ENCODE assay signal across 7 mouse cellular contexts in genomic region chr5:139792159-139792775, GRCm38 (mm10). TPM values are rescaled to one million over a fixed set of nuclear protein-coding genes. Genes with fewer than 3 reads are reported as not detected.
DNase-seq lines count a peak whose midpoint lies in the region; ATAC-seq lines count a peak whose summit lies in the region.

No protein-coding gene starts in this region.

- 15% methylated on average over 11 of the region's 11 CpGs for WGBS in forebrain, embryonic 16.5 days
- WGBS in liver, embryonic 11.5 days = 9% methylated on average over 11 of the region's 11 CpGs

- H3K36me3 ChIP-seq in forebrain, embryonic 16.5 days (ENCODE audit: control insufficient read depth, insufficient read depth) = no peaks in the 10 kb centered on the region
- H3K36me3 ChIP-seq in liver, embryonic 11.5 days (ENCODE audit: control insufficient read depth, insufficient read depth, low read length) = peaks cover 3% of the 10 kb centered on the region; the same call in 1 of the 2 replicates

- H3K4me3 ChIP-seq in forebrain, embryonic 16.5 days (replicated peaks; ENCODE audit: low read length) = peak overlapping the region; percentile 87
- H3K4me3 ChIP-seq in liver, embryonic 11.5 days (ENCODE audit: low read depth, low read length) = peak overlapping the region; percentile 99

- H3K4me1 ChIP-seq in forebrain, embryonic 16.5 days (replicated peaks; ENCODE audit: control insufficient read depth, insufficient read depth, low read length) = peaks cover 35% of the 10 kb centered on the region
- peaks cover 57% of the 10 kb centered on the region for H3K4me1 ChIP-seq in liver, embryonic 11.5 days (replicated peaks; ENCODE audit: control insufficient read depth, insufficient read depth, low read length)

- peak overlapping the region; percentile 82 for H3K9ac ChIP-seq in forebrain, embryonic 16.5 days (replicated peaks; ENCODE audit: low read depth, low read length)
- peak overlapping the region; percentile 96 for H3K9ac ChIP-seq in liver, embryonic 11.5 days (ENCODE audit: low read depth, low read length)

- H3K27me3 ChIP-seq in forebrain, embryonic 16.5 days (replicated peaks; ENCODE audit: control insufficient read depth, insufficient read depth, low read length) = no peaks in the 10 kb centered on the region
- H3K27me3 ChIP-seq in liver, embryonic 11.5 days (replicated peaks; ENCODE audit: control insufficient read depth, insufficient read depth, low read length) = no peaks in the 10 kb centered on the region

- no peak for ATAC-seq in forebrain, embryonic 16.5 days
- no peak; the same call in 1 of the 2 replicates for ATAC-seq in liver, embryonic 11.5 days (replicated peaks; ENCODE audit: low FRiP score)

- DNase-seq in 3T3-L1 (ENCODE audit: low read depth, low spot score) = peak; percentile 46
- DNase-seq in CD4-positive helper T cell, adult 2 months (ENCODE audit: low read depth, low spot score) = peak; percentile 30
- no peak for DNase-seq in liver, embryonic 11.5 days (ENCODE audit: low spot score)
- no peak for DNase-seq in urinary bladder, adult 2 months (ENCODE audit: low spot score)
- DNase-seq in cerebellum, adult 11 months = no peak
- no peak for DNase-seq in Muller cell, postnatal 12 days (ENCODE audit: inconsistent ontology term)

- no peak overlapping the region for H3K27ac ChIP-seq in forebrain, embryonic 16.5 days (ENCODE audit: low read length)
- peak overlapping the region; percentile 92 for H3K27ac ChIP-seq in liver, embryonic 11.5 days (ENCODE audit: low read depth, low read length)

- H3K4me2 ChIP-seq in forebrain, embryonic 16.5 days (ENCODE audit: low read length) = peak overlapping the region; percentile 100
- H3K4me2 ChIP-seq in liver, embryonic 11.5 days = peak overlapping the region; percentile 70

- no peaks in the 10 kb centered on the region for H3K9me3 ChIP-seq in forebrain, embryonic 16.5 days (ENCODE audit: control insufficient read depth, low read length)
- no peaks in the 10 kb centered on the region for H3K9me3 ChIP-seq in liver, embryonic 11.5 days (ENCODE audit: control insufficient read depth, low read length)

RNA-seq across cellular contexts. Expression of gene Mafk, which starts 1.0 kb away (rescaled TPM):
- polyA plus RNA-seq in forebrain, embryonic 16.5 days (2015; fragmentation: Nextera tagmentation; extraction: Ambion mirVana) = 22.6 and 23.1 TPM in 2 replicates
- polyA plus RNA-seq in liver, embryonic 11.5 days (2014; fragmentation: Nextera tagmentation; extraction: Ambion mirVana) = 30.4 and 35.1 TPM in 2 replicates
- polyA plus RNA-seq in urinary bladder, adult 2 months (2012; rRNA removed) = 42.3 and 47.7 TPM in 2 replicates

RNA-seq across cellular contexts. Expression of gene Ints1, which starts 16.8 kb away (rescaled TPM):
- 26.7 and 32.3 TPM in 2 replicates for polyA plus RNA-seq in forebrain, embryonic 16.5 days (2015; fragmentation: Nextera tagmentation; extraction: Ambion mirVana)
- polyA plus RNA-seq in liver, embryonic 11.5 days (2014; fragmentation: Nextera tagmentation; extraction: Ambion mirVana) = 34.9 TPM in 2 replicates
- 12.1 and 20.9 TPM in 2 replicates for polyA plus RNA-seq in urinary bladder, adult 2 months (2012; rRNA removed)

RNA-seq across cellular contexts. Expression of gene Tmem184a, which starts 27.4 kb away (rescaled TPM):
- 0.11 and 0.29 TPM in 2 replicates for polyA plus RNA-seq in forebrain, embryonic 16.5 days (2015; fragmentation: Nextera tagmentation; extraction: Ambion mirVana)
- 2.3 and 2.7 TPM in 2 replicates for polyA plus RNA-seq in liver, embryonic 11.5 days (2014; fragmentation: Nextera tagmentation; extraction: Ambion mirVana)
- polyA plus RNA-seq in urinary bladder, adult 2 months (2012; rRNA removed) = 79.8 and 112 TPM in 2 replicates

RNA-seq across cellular contexts. Expression of gene Gm26938, which starts 33.9 kb away (rescaled TPM):
- polyA plus RNA-seq in forebrain, embryonic 16.5 days (2015; fragmentation: Nextera tagmentation; extraction: Ambion mirVana) = not detected in 2 replicates
- not detected in 2 replicates for polyA plus RNA-seq in liver, embryonic 11.5 days (2014; fragmentation: Nextera tagmentation; extraction: Ambion mirVana)
- polyA plus RNA-seq in urinary bladder, adult 2 months (2012; rRNA removed) = not detected in 2 replicates

RNA-seq across cellular contexts. Expression of gene Psmg3, which starts 34.4 kb away (rescaled TPM):
- 75.0 and 90.0 TPM in 2 replicates for polyA plus RNA-seq in forebrain, embryonic 16.5 days (2015; fragmentation: Nextera tagmentation; extraction: Ambion mirVana)
- 112 and 124 TPM in 2 replicates for polyA plus RNA-seq in liver, embryonic 11.5 days (2014; fragmentation: Nextera tagmentation; extraction: Ambion mirVana)
- polyA plus RNA-seq in urinary bladder, adult 2 months (2012; rRNA removed) = 25.5 and 35.8 TPM in 2 replicates

Comparison
In these comparisons a context has a peak if more than half of its experiments do, and no peak if none do; other contexts are left out.
1. DNase-seq: peak in 3T3-L1 (single experiment) and CD4-positive helper T cell, adult 2 months (single experiment); none in liver, embryonic 11.5 days (single experiment), urinary bladder, adult 2 months (single experiment), cerebellum, adult 11 months (single experiment) and Muller cell, postnatal 12 days (single experiment).
2. RNA of gene Tmem184a, which starts 27.4 kb away (polyA plus RNA-seq): 79.8 to 112 TPM in urinary bladder, adult 2 months; 2.3 to 2.7 TPM in liver, embryonic 11.5 days and 0.11 to 0.29 TPM in forebrain, embryonic 16.5 days; every median in the first group is over 10 times any median in the second.